Mouse (Mus musculus) MEL (cell line): ENCODE results near the gene Znrf4. TPM values are rescaled to one million over a fixed set of nuclear protein-coding genes. Genes with fewer than 3 reads are reported as not detected.

Experiments
- DNase-seq: peaks from one replicate; pipeline ENCODE4 v3.0.0; 2011; ENCODE audit warnings: low read depth, low spot score
- H3K27ac ChIP-seq: 2 replicates; pipeline ENCODE4 v1.5.1; 2012; ENCODE audit warnings: low read depth, mild to moderate bottlenecking, control low read depth, low read length, moderate library complexity; ENCODE audit not compliant: control insufficient read depth
- H3K27me3 ChIP-seq, 2 experiments: fragments of 150-350 bp in 1 of 2; sonication (generic) in 1 of 2; 2 replicates each; pipeline ENCODE4 v1.6.1; 2012; ENCODE audit warnings: low read length in 2 of 2, mild to moderate bottlenecking in 2 of 2, improper control_type of control experiment in 1 of 2, moderate library complexity in 1 of 2; ENCODE audit not compliant: insufficient read depth in 2 of 2, control insufficient read depth in 1 of 2
- H3K36me3 ChIP-seq, 2 experiments: 2 replicates each; pipeline ENCODE4 v1.6.1; 2012 to 2014; ENCODE audit warnings: low read length in 2 of 2, improper control_type of control experiment in 1 of 2, inconsistent platforms in 1 of 2, mild to moderate bottlenecking in 1 of 2; ENCODE audit not compliant: insufficient read depth in 2 of 2, control insufficient read depth in 1 of 2
- H3K4me1 ChIP-seq, 2 experiments: fragments of 150-350 bp in 1 of 2; sonication (generic) in 1 of 2; 2 replicates each; pipeline ENCODE4 v1.6.1; 2012; ENCODE audit warnings: low read length in 2 of 2, improper control_type of control experiment in 1 of 2, mild to moderate bottlenecking in 1 of 2; ENCODE audit not compliant: insufficient read depth in 2 of 2, control insufficient read depth in 1 of 2
- H3K4me3 ChIP-seq, 2 experiments: fragments of 150-350 bp in 1 of 2; sonication (generic) in 1 of 2; 2 replicates each; pipeline ENCODE4 v1.5.1; 2012; ENCODE audit warnings: low read depth in 2 of 2, low read length in 2 of 2, mild to moderate bottlenecking in 2 of 2, moderate library complexity in 2 of 2, control low read depth in 1 of 2, improper control_type of control experiment in 1 of 2; ENCODE audit not compliant: control insufficient read depth in 1 of 2, insufficient read depth in 1 of 2
- H3K79me2 ChIP-seq: 2 replicates; pipeline ENCODE4 v1.6.1; 2012; ENCODE audit warnings: mild to moderate bottlenecking, low read length, moderate library complexity; ENCODE audit not compliant: control insufficient read depth, poor library complexity, insufficient read depth
- H3K9ac ChIP-seq: 2 replicates; pipeline ENCODE4 v1.6.1; 2012; ENCODE audit warnings: low read depth, mild to moderate bottlenecking, control low read depth, low read length, moderate library complexity; ENCODE audit not compliant: control insufficient read depth, poor library complexity, severe bottlenecking
- H3K9me3 ChIP-seq: fragments of 150-350 bp; sonication (generic); replicated peaks from 2 replicates; pipeline ENCODE4 v1.6.1; 2012; ENCODE audit warnings: mild to moderate bottlenecking, low read length, improper control_type of control experiment, moderate library complexity; ENCODE audit not compliant: insufficient read depth
- BHLHE40 ChIP-seq: IDR thresholded peaks from 2 replicates; pipeline ENCODE4 v1.6.1; 2012; ENCODE audit warnings: low read depth, mild to moderate bottlenecking, inconsistent platforms, low read length, improper control_type of control experiment, borderline replicate concordance
- CHD1 ChIP-seq: IDR thresholded peaks from 2 replicates; pipeline ENCODE4 v1.6.1; 2012; ENCODE audit warnings: low read depth, mild to moderate bottlenecking, inconsistent platforms, low read length, improper control_type of control experiment
- CHD2 ChIP-seq: IDR thresholded peaks from 2 replicates; pipeline ENCODE4 v1.6.1; 2011; ENCODE audit warnings: low read length, improper control_type of control experiment
- ELF1 ChIP-seq: IDR thresholded peaks from 2 replicates; pipeline ENCODE4 v1.6.1; 2014; ENCODE audit warnings: low read depth, mild to moderate bottlenecking, inconsistent platforms, low read length, improper control_type of control experiment, moderate library complexity
- ETS1 ChIP-seq: IDR thresholded peaks from 2 replicates; pipeline ENCODE4 v1.6.1; 2012; ENCODE audit warnings: low read depth, mild to moderate bottlenecking, inconsistent platforms, low read length, improper control_type of control experiment, moderate library complexity
- MAZ ChIP-seq: IDR thresholded peaks from 2 replicates; pipeline ENCODE4 v1.6.1; 2012; ENCODE audit warnings: low read depth, mild to moderate bottlenecking, inconsistent platforms, low read length, improper control_type of control experiment
- MXI1 ChIP-seq: IDR thresholded peaks from 2 replicates; pipeline ENCODE4 v1.6.1; 2011; ENCODE audit warnings: mild to moderate bottlenecking, low read depth, low read length, improper control_type of control experiment
- MYB ChIP-seq: IDR thresholded peaks from 2 replicates; pipeline ENCODE4 v1.6.1; 2011; ENCODE audit warnings: mild to moderate bottlenecking, low read depth, low read length, improper control_type of control experiment
- MYC ChIP-seq: IDR thresholded peaks from 2 replicates; pipeline ENCODE4 v1.6.1; 2011; ENCODE audit warnings: low read depth, mild to moderate bottlenecking, low read length, improper control_type of control experiment, moderate library complexity
- NRF1 ChIP-seq: IDR thresholded peaks from 2 replicates; pipeline ENCODE4 v1.6.1; 2014; ENCODE audit warnings: low read depth, mild to moderate bottlenecking, inconsistent platforms, low read length, improper control_type of control experiment, moderate library complexity; ENCODE audit not compliant: poor library complexity, insufficient read depth, severe bottlenecking
- POLR2A ChIP-seq, 2 experiments: IDR thresholded peaks; 2 replicates each; pipeline ENCODE4 v1.6.1; 2011 to 2012; ENCODE audit warnings: low read length in 2 of 2, mild to moderate bottlenecking in 2 of 2, control low read depth in 1 of 2, improper control_type of control experiment in 1 of 2, low read depth in 1 of 2, moderate library complexity in 1 of 2; ENCODE audit not compliant: control insufficient read depth in 1 of 2, insufficient read depth in 1 of 2, poor library complexity in 1 of 2
- POLR2AphosphoS2 ChIP-seq: IDR thresholded peaks from 2 replicates; pipeline ENCODE4 v1.6.1; 2011; ENCODE audit warnings: low read length, improper control_type of control experiment
- POLR2AphosphoS5 ChIP-seq: IDR thresholded peaks from 2 replicates; pipeline ENCODE4 v1.6.1; 2012; ENCODE audit warnings: low read depth, borderline replicate concordance, mild to moderate bottlenecking, inconsistent platforms, low read length, moderate library complexity, mixed read lengths
- RAD21 ChIP-seq: IDR thresholded peaks from 2 replicates; pipeline ENCODE4 v1.6.1; 2011; ENCODE audit warnings: mild to moderate bottlenecking, low read depth, low read length, improper control_type of control experiment
- RCOR1 ChIP-seq: IDR thresholded peaks from 2 replicates; pipeline ENCODE4 v1.6.1; 2012; ENCODE audit warnings: low read depth, mild to moderate bottlenecking, inconsistent platforms, low read length, improper control_type of control experiment
- TAL1 ChIP-seq: IDR thresholded peaks from 2 replicates; pipeline ENCODE4 v1.6.1; 2012; ENCODE audit warnings: mild to moderate bottlenecking, inconsistent platforms, low read length, moderate library complexity, mixed read lengths
- TCF12 ChIP-seq: IDR thresholded peaks from 2 replicates; pipeline ENCODE4 v1.6.1; 2014; ENCODE audit warnings: low read depth, mild to moderate bottlenecking, inconsistent platforms, low read length, improper control_type of control experiment, moderate library complexity
- ZC3H11A ChIP-seq: IDR thresholded peaks from 2 replicates; pipeline ENCODE4 v1.6.1; 2012; ENCODE audit warnings: low read depth, mild to moderate bottlenecking, inconsistent platforms, low read length, improper control_type of control experiment
- ZKSCAN1 ChIP-seq: IDR thresholded peaks from 2 replicates; pipeline ENCODE4 v1.6.1; 2012; ENCODE audit warnings: low read depth, mild to moderate bottlenecking, inconsistent platforms, low read length, improper control_type of control experiment, moderate library complexity
- polyA plus RNA-seq, 2 experiments: library from polyadenylated mRNA; stranded (reverse) in 1 of 2; unstranded in 1 of 2; fragments of >175 nt in 1 of 2; fragments of >200 nt in 1 of 2; gene quantifications; 2 replicates each; pipeline versions ENCODE4 v1.2.1 to v1.2.4; 2012; ENCODE audit warnings: low replicate concordance in 2 of 2, low read depth in 1 of 2; ENCODE audit not compliant: insufficient read length in 2 of 2, insufficient read depth in 1 of 2, missing spikeins in 1 of 2
- total RNA-seq: library from RNA; depleted of rRNA; stranded (reverse); fragments of 300-350 nt; gene quantifications from 2 replicates; pipeline ENCODE4 v1.2.3, GENCODE M21; 2012

Gene Znrf4
- total and polyA plus RNA-seq, 3 experiments, result not detected

DNA sequence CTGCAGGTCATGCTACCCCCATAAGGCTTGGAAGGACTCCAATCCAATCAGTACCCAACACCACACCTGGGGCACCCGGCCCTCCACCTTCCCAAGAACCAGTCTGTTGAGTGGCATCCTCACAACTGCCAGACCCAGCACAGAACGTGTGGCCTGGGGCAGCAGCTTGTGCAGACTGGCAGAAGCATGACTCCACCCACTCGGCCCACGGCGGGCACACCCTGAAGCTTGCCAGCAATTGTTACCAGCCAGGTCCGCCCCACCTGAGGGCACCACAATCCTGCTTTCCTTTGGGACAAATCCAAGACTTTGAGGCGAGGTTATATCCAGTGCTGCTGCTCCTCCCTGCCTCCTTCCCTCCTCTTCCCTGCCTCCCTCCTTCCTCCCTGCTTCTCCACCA lies 47.4 kb downstream of the Znrf4 start:
- H3K4me1 ChIP-seq, result no peaks in the 10 kb centered on the region
- H3K9me3 ChIP-seq, result no peaks in the 10 kb centered on the region
- TF ChIP-seq CHD1 (no peak), RAD21 (no peak), CHD2 (no peak), POLR2A (IDR thresholded peaks at IDR 0.05; ENCODE audit: control insufficient read depth in 1 of 2, insufficient read depth in 1 of 2, low read depth in 1 of 2, low read length in 2 of 2, poor library complexity in 1 of 2) (no peak), NRF1 (no peak), TCF12 (no peak), ZC3H11A (no peak), POLR2AphosphoS2 (no peak), MYB (no peak), MYC (no peak), BHLHE40 (no peak), ETS1 (no peak), MAZ (no peak), RCOR1 (no peak), TAL1 (no peak), MXI1 (no peak), POLR2AphosphoS5 (no peak)

DNA sequence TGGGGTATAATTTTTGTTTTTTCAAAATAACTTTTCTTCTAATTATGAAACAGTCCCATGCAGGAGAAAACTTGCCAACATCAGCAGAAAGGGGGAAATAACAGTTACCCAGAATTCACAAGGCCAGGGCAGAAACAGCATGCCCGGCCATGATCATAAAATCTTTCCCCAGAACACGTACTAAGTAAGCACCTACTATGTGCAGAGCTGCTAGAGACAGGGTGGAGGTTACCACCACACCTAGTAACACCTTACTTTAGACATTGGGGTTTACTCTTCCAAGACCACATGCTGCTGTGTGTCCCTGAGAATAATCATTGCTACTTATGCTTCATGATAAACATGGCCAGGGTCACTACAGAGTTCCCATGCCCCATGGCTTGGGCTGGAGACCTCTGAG lies 47.9 kb downstream of the Znrf4 start:
- Histone ChIP-seq H3K4me1 (no peaks in the 10 kb centered on the region), H3K27ac (no peak overlapping the region), H3K27me3 (no peaks in the 10 kb centered on the region), H3K36me3 (0 out of 4 replicates have a peak, but pooled peaks cover 0 to 2% of the 10 kb centered on the region in 2 experiments), H3K79me2 (peaks cover 30% of the 10 kb centered on the region), H3K9ac (no peak overlapping the region), H3K9me3 (no peaks in the 10 kb centered on the region), H3K4me3 (no peak overlapping the region)
- DNase-seq, result no peak
- TF ChIP-seq ELF1 (no peak), TCF12 (no peak), ZKSCAN1 (peak; percentile 85)

More for the DNA sequence above, 47.4 kb downstream of the Znrf4 start:
- no peak overlapping the region for H3K4me3 ChIP-seq
- no peak for DNase-seq
- H3K27ac ChIP-seq, result no peak overlapping the region
- H3K79me2 ChIP-seq, result peaks cover 32% of the 10 kb centered on the region
- H3K27me3 ChIP-seq, result no peaks in the 10 kb centered on the region
- H3K9ac ChIP-seq, result no peak overlapping the region
- H3K36me3 ChIP-seq, result 0 out of 4 replicates have a peak, but pooled peaks cover 0 to 2% of the 10 kb centered on the region in 2 experiments
